Mouse (Mus musculus) embryonic facial prominence, embryonic 10.5 days (tissue): ENCODE results near the gene Kri1. TPM values are rescaled to one million over a fixed set of nuclear protein-coding genes. Genes with fewer than 3 reads are reported as not detected.
A peak's percentile ranks its signal among the peaks of the same experiment; 100 is the strongest.
"Not testable (repeated sequence)": the region's sequence is repeated elsewhere in the genome, so short reads cannot be mapped to it uniquely, and the experiment has no call there.

Experiments
- DNase-seq: peaks from one replicate; pipeline ENCODE4 v3.0.0-alpha.2; 2017; ENCODE audit warnings: low spot score
- H3K27ac ChIP-seq: fragments of 300-500 bp; sonication (generic); replicated peaks from 2 replicates; pipeline ENCODE4 v1.5.1; 2016; ENCODE audit warnings: mild to moderate bottlenecking
- H3K27me3 ChIP-seq: fragments of 300-500 bp; sonication (generic); replicated peaks from 2 replicates; pipeline ENCODE4 v1.6.1; 2016; ENCODE audit warnings: low read depth, mild to moderate bottlenecking; ENCODE audit not compliant: poor library complexity, severe bottlenecking
- H3K36me3 ChIP-seq: fragments of 300-500 bp; sonication (generic); replicated peaks from 2 replicates; pipeline ENCODE4 v1.6.1; 2016; ENCODE audit warnings: mild to moderate bottlenecking, moderate library complexity
- H3K4me1 ChIP-seq: fragments of 300-500 bp; sonication (generic); 2 replicates; pipeline ENCODE4 v1.6.1; 2016
- H3K4me3 ChIP-seq: fragments of 300-500 bp; sonication (generic); 2 replicates; pipeline ENCODE4 v1.5.1; 2016; ENCODE audit warnings: mild to moderate bottlenecking, moderate library complexity
- H3K9me3 ChIP-seq: fragments of 300-500 bp; sonication (generic); 2 replicates; pipeline ENCODE4 v1.6.1; 2016; ENCODE audit warnings: mild to moderate bottlenecking
- WGBS: fragments of 180-500 bp; shearing (Covaris S2); methylation state at CpG from one replicate; pipeline ENCODE4 v1.1.7; 2016; 5-methylcytosine and 5-hydroxymethylcytosine counted together
- polyA plus RNA-seq: library from polyadenylated mRNA; unstranded; fragments of >200 nt; fragmentation: Nextera tagmentation; extraction: Ambion mirVana; gene quantifications from 2 replicates; pipeline ENCODE4 v1.2.1, GENCODE M21; 2016

The Kri1 gene
- polyA plus RNA-seq, 1 experiment from 2014 or later: 16.2 TPM

DNA sequence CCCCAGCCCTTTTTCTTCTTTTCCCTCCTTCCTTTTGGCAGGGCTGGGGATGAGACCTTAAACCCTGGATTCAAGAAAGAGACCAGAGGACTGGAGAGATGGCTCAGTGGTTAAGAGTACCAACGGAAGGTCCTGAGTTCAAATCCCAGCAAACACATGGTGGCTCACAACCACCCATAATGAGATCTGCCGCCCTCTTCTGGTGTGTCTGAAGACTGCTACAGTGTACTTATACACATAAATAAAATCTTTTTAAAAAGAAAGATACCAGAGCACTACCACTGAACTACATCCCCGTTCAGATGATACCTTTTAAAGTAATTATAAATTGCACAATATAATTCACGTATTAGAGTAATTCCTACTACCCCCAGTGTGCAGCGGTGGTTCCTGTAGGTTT, 54.9 kb downstream of the Kri1 start:
- no peak overlapping the region for H3K4me3 ChIP-seq
- DNase-seq: no peak
- no peak overlapping the region for H3K27ac ChIP-seq
- H3K27me3 ChIP-seq: peaks cover 9% of the 10 kb centered on the region; the same call in 1 of the 2 replicates
- peaks cover 83% of the 10 kb centered on the region for H3K36me3 ChIP-seq
- H3K4me1 ChIP-seq: peaks cover 31% of the 10 kb centered on the region
- 86% methylated on average over 5 of the region's 5 CpGs for WGBS
- H3K9me3 ChIP-seq: no peaks in the 10 kb centered on the region

DNA sequence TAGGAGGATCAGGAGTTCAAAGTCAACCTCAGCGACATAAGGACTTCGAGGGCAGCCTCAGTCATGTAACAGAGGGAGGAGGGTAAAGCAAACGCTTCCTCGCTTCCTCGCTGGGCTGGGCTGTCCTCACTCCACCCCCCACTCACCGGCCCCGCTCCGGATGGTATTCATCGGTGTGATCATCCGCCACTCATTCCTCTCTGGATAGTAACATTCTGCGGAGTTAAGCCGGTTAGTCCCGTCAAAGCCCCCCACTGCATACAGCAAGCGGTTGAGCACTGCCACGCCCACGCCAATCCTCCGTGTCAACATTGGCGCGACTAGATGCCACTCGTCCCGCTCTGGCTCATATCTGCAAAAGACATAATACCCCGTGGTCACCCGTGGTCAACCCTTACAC, 56.2 kb downstream of the Kri1 start:
- H3K27me3 ChIP-seq: peaks cover 21% of the 10 kb centered on the region
- no peak for DNase-seq
- no peak overlapping the region for H3K27ac ChIP-seq
- no peak overlapping the region for H3K4me3 ChIP-seq
- peaks cover 26% of the 10 kb centered on the region for H3K4me1 ChIP-seq
- 46% methylated on average over 23 of the region's 23 CpGs for WGBS
- no peaks in the 10 kb centered on the region for H3K9me3 ChIP-seq
- peaks cover 78% of the 10 kb centered on the region for H3K36me3 ChIP-seq

DNA sequence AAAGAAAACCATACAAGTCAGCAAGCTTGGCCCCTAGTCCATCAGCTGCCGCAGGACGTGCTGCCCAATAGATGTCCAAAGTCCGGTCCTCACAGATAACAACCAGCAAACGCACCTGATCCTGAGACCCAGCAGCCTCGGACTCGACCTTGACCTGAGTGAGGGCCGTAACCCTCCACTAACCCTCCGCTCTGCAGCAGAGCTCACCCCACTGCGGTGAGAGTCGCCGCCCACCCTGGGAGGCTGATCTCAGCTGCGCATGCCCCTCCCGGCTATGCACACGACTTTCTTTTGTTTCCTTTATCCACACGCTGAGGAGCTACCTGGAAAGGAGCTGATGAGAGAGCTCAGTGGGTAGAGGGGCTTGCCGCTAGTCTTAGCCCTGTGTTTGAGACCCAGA, 60.4 kb downstream of the Kri1 start:
- Histone ChIP-seq H3K4me1 (peaks cover 34% of the 10 kb centered on the region), H3K36me3 (peaks cover 36% of the 10 kb centered on the region), H3K4me3 (peak overlapping the region; percentile 44), H3K27ac (peak overlapping the region; percentile 77), H3K9me3 (peaks cover 6% of the 10 kb centered on the region; the same call in 1 of the 2 replicates), H3K27me3 (peaks cover 37% of the 10 kb centered on the region)
- 13% methylated on average over 16 of the region's 16 CpGs for WGBS
- DNase-seq: peak; percentile 67

DNA sequence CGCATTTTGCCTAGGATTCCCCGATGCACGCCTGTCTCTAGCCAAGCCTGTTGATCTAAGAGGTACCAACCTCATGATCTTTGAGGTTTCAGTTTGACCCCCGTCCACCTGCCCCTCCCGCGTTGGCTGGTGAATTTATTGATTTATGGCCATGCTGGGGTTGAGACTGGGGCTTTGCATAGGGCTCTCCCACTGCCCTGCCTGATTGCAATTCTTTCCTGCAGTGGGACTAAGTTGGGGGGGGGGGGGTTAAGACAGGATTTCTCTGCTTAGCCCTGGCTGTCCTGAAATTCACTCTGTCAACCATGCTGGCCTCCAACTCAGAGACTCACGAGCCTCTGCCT, 62.4 kb downstream of the Kri1 start:
- H3K4me1 ChIP-seq: peaks cover 29% of the 10 kb centered on the region
- peaks cover 7% of the 10 kb centered on the region; the same call in 1 of the 2 replicates for H3K9me3 ChIP-seq
- H3K27ac ChIP-seq: peak overlapping the region; percentile 51; the same call in 1 of the 2 replicates
- no peak for DNase-seq
- H3K4me3 ChIP-seq: peak overlapping the region; percentile 46
- peaks cover 37% of the 10 kb centered on the region for H3K27me3 ChIP-seq
- H3K36me3 ChIP-seq: peaks cover 18% of the 10 kb centered on the region
- 26% methylated on average over 7 of the region's 7 CpGs for WGBS

DNA sequence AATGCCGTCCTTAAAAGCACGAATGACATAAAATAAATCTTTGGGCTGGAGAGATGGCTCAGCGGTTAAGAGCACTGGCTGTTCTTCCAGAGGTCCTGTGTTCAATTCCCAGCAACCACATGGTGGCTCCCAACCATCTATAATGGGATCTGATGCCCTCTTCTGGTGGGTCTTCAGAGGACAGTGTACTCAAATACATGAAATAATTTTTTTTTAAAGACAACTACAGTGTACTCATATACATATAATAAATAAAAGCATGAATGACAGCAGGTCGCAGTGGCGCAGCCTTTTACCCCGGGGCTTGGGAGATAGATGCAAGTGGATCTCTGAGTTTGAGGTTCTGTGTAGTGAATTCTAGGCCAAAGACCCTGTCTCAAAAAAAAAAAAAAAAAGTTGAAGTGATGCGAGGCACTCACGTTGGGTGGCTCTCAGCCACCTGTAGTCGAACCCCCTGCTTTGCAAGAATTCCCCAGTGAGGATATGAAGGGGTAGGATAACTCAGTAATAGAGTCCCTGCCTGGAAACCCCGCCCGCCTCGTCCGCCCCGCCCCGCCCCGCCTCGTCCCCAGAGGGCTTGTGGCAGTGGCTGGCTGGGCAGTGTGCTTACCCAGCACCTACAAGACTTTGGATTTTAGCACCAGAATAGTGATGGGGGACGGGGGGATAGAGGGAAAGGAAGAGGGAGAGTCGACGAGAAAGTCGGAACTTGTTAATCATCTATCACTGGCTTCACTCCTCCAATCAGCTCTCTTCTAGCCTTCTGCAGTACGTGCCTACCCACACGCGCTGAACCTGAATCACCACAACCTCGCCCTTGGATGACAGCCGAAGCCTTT, 63.0 kb downstream of the Kri1 start:
- 22% methylated on average over 26 of the region's 26 CpGs for WGBS
- Histone ChIP-seq H3K4me1 (peaks cover 29% of the 10 kb centered on the region), H3K27ac (peak overlapping the region; percentile 51; the same call in 1 of the 2 replicates), H3K36me3 (peaks cover 12% of the 10 kb centered on the region), H3K27me3 (peaks cover 37% of the 10 kb centered on the region), H3K9me3 (peaks cover 7% of the 10 kb centered on the region; the same call in 1 of the 2 replicates), H3K4me3 (peak overlapping the region; percentile 46)
- DNase-seq: no peak

DNA sequence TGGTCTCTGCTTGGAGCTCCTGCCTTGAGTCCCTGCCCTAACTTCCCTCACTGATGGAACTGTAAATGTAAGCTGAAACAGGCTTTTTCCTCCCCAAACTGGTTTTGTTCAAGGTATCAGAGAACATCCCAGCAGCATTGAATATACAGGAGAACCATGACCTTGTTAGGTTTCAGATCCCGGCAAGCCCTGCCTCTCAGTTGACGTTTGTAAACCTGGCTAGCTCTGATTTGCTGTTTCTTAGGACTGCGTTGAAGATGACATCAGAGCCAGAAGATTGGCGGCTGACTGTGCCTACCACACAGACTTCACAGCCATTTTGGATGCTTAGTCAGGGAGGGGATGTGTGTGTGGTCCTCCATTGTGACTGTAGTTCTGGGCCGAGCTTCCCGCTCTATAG, 63.9 kb downstream of the Kri1 start:
- WGBS: 92% methylated on average over 6 of the region's 6 CpGs
- H3K4me1 ChIP-seq: peaks cover 29% of the 10 kb centered on the region
- no peak overlapping the region for H3K27ac ChIP-seq
- no peak overlapping the region for H3K4me3 ChIP-seq
- no peak for DNase-seq
- H3K36me3 ChIP-seq: peaks cover 3% of the 10 kb centered on the region
- H3K9me3 ChIP-seq: peaks cover 7% of the 10 kb centered on the region; the same call in 1 of the 2 replicates
- H3K27me3 ChIP-seq: peaks cover 37% of the 10 kb centered on the region

DNA sequence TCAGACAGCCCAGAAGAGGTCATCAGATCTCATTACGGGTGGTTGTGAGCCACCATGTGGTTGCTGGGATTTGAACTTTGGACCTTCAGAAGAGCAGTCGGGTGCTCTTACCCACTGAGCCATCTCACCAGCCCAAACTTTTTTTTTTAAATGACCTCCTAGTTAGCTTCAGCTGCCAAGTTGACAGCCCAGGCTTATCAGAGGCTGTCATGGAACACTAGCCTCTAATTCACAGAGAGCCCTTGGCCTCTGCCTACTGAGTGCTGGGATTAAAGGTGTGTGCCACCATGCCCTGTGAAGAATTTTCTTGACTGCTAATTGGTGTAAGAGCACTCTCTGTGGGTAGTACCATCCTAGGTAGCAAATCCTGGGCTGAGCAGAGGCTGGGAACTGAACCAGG, 64.3 kb downstream of the Kri1 start:
- DNase-seq, H3K4me3 ChIP-seq, H3K9me3 ChIP-seq, H3K36me3 ChIP-seq, H3K27ac ChIP-seq: not testable (repeated sequence)
- peaks cover 28% of the 10 kb centered on the region for H3K4me1 ChIP-seq
- peaks cover 37% of the 10 kb centered on the region for H3K27me3 ChIP-seq
- 98% methylated on average over 2 of the region's 2 CpGs for WGBS

Other genes with a start within 250 kb of the Kri1 start
- 0.70 and 1.8 TPM in 2 replicates for gene Zglp1, start 220.9 kb downstream of the Kri1 start, polyA plus RNA-seq
- gene Gm49373, start 214.9 kb downstream of the Kri1 start, polyA plus RNA-seq: 0.42 and 1.4 TPM in 2 replicates
- gene Fdx1l, start 214.4 kb downstream of the Kri1 start, polyA plus RNA-seq: 62.6 and 64.0 TPM in 2 replicates
- gene Gm38431, start 196.0 kb downstream of the Kri1 start, polyA plus RNA-seq: 3.5 and 4.5 TPM in 2 replicates
- gene Raver1, start 196.0 kb downstream of the Kri1 start, polyA plus RNA-seq: 98.1 and 106 TPM in 2 replicates
- 14.8 and 16.1 TPM in 2 replicates for gene Tyk2, start 156.7 kb downstream of the Kri1 start, polyA plus RNA-seq
- gene Cdc37, start 138.0 kb downstream of the Kri1 start, polyA plus RNA-seq: 418 and 430 TPM in 2 replicates
- 4.9 and 5.3 TPM in 2 replicates for gene Pde4a, start 122.3 kb downstream of the Kri1 start, polyA plus RNA-seq
- 47.8 and 49.6 TPM in 2 replicates for gene Keap1, start 48.6 kb downstream of the Kri1 start, polyA plus RNA-seq
- 0.22 TPM in 1 of 2 replicates, not detected in the other for gene S1pr5, start 39.5 kb downstream of the Kri1 start, polyA plus RNA-seq
- 37.8 and 41.3 TPM in 2 replicates for gene Atg4d, start 22.7 kb downstream of the Kri1 start, polyA plus RNA-seq
- gene Cdkn2d, start 3.4 kb upstream of the Kri1 start, polyA plus RNA-seq: 40.9 and 45.1 TPM in 2 replicates
- gene Ap1m2, start 24.4 kb upstream of the Kri1 start, polyA plus RNA-seq: 16.8 and 18.6 TPM in 2 replicates
- gene Slc44a2, start 32.7 kb upstream of the Kri1 start, polyA plus RNA-seq: 86.8 and 92.7 TPM in 2 replicates
- gene Ilf3, start 79.9 kb upstream of the Kri1 start, polyA plus RNA-seq: 341 and 343 TPM in 2 replicates
- gene Qtrt1, start 123.9 kb upstream of the Kri1 start, polyA plus RNA-seq: 64.0 and 71.1 TPM in 2 replicates
- 72.9 and 73.7 TPM in 2 replicates for gene Dnm2, start 136.9 kb upstream of the Kri1 start, polyA plus RNA-seq
- 119 and 121 TPM in 2 replicates for gene Tmed1, start 222.3 kb upstream of the Kri1 start, polyA plus RNA-seq
- 4.7 and 4.9 TPM in 2 replicates for gene AB124611, start 238.2 kb upstream of the Kri1 start, polyA plus RNA-seq